Mouse (Mus musculus): ENCODE measurements around the gene Smim5.

DNA sequence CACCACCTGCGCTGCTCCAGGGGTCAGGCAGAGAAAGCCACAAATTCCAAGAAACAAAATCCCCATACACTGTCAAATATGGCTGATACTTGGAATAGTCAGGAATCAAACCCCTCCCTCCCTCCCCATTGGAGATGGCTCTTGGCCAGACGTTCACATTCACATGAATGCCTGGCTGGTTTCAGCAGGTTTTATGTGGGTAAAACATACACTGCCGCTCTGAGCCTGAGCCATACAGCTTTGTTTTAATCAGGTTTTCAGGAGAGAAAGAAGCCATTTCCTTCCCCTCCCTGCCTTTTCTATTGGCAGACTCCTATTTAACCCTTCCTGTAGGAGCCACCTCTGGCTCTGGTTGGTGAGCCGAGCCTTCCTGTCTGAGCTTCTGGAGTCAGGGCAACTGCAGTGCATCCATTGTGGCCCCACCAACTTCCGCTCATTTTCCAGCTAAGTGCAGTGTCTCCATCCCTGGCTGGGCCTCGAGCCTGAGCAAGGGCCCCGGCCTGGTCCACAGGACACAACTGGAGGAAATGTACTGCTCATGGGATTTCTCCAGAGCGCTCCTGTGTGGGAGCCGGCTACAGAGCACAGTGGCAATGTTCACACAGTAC, 46.6 kb downstream of the Smim5 start:
- TF ChIP-seq CTCF (IDR thresholded peaks at IDR 0.05; ENCODE audit: low read depth, low read length) (no peak), POLR2A (IDR thresholded peaks at IDR 0.05; ENCODE audit: borderline replicate concordance, low read depth, low read length) (no peak)

All from bone marrow macrophage, adult 2 months (primary cell).